Mouse (Mus musculus): ENCODE measurements around the gene Eif4e3.

Eif4e3 gene

GRCm38 (mm10) chr6:99666318-99667171 is at the start of gene Eif4e3, which contains the start of gene Gm20696:
TSS of gene Eif4e3 (minus strand) at chr6:99666771.
TSS of gene Gm20696 (minus strand) at chr6:99666797.
- peak; percentile 18 for DNase-seq (ENCODE audit: low spot score)

GRCm38 (mm10) chr6:99715913-99716312 is 49.3 kb upstream of the Eif4e3 start:
- no peak for DNase-seq (ENCODE audit: low spot score)

GRCm38 (mm10) chr6:99715191-99715590 is 48.6 kb upstream of the Eif4e3 start:
- DNase-seq (ENCODE audit: low spot score): no peak

- no peak for DNase-seq (ENCODE audit: low spot score)
Observed at GRCm38 (mm10) chr6:99713256-99713655, 46.7 kb upstream of the Eif4e3 start.

GRCm38 (mm10) chr6:99711576-99712101 is 45.1 kb upstream of the Eif4e3 start:
- DNase-seq (ENCODE audit: low spot score): no peak

GRCm38 (mm10) chr6:99700484-99700883 is 33.9 kb upstream of the Eif4e3 start:
- no peak for DNase-seq (ENCODE audit: low spot score)

- no peak for DNase-seq (ENCODE audit: low spot score)
Observed at GRCm38 (mm10) chr6:99692916-99693841, 26.6 kb upstream of the Eif4e3 start.

GRCm38 (mm10) chr6:99692206-99692915 is 25.8 kb upstream of the Eif4e3 start, which contains the start of gene Gpr27:
TSS of gene Gpr27 (plus strand) at chr6:99692679.
- DNase-seq (ENCODE audit: low spot score): no peak

- DNase-seq (ENCODE audit: low spot score): no peak
Observed at GRCm38 (mm10) chr6:99691666-99692205, 25.2 kb upstream of the Eif4e3 start.

- no peak for DNase-seq (ENCODE audit: low spot score)
Observed at GRCm38 (mm10) chr6:99688513-99688912, 21.9 kb upstream of the Eif4e3 start.

GRCm38 (mm10) chr6:99684899-99685298 is 18.3 kb upstream of the Eif4e3 start:
- no peak for DNase-seq (ENCODE audit: low spot score)

- no peak for DNase-seq (ENCODE audit: low spot score)
Observed at GRCm38 (mm10) chr6:99683974-99684373, 17.4 kb upstream of the Eif4e3 start.

- no peak for DNase-seq (ENCODE audit: low spot score)
Observed at GRCm38 (mm10) chr6:99678108-99678507, 11.5 kb upstream of the Eif4e3 start.

GRCm38 (mm10) chr6:99677325-99677724 is 10.8 kb upstream of the Eif4e3 start:
- DNase-seq (ENCODE audit: low spot score): no peak

- no peak for DNase-seq (ENCODE audit: low spot score)
Observed at GRCm38 (mm10) chr6:99674482-99674881, 7.9 kb upstream of the Eif4e3 start.

GRCm38 (mm10) chr6:99671768-99672167 is 5.2 kb upstream of the Eif4e3 start:
- no peak for DNase-seq (ENCODE audit: low spot score)

GRCm38 (mm10) chr6:99670481-99671119 is 4.0 kb upstream of the Eif4e3 start:
- DNase-seq (ENCODE audit: low spot score): no peak

- no peak for DNase-seq (ENCODE audit: low spot score)
Observed at GRCm38 (mm10) chr6:99669481-99670325, 3.1 kb upstream of the Eif4e3 start.

GRCm38 (mm10) chr6:99667290-99667689 is 719 bp upstream of the Eif4e3 start:
- DNase-seq (ENCODE audit: low spot score): no peak
